Mouse (Mus musculus): ENCODE measurements at regions not wholly inside any gene's neighbourhood (a gene's known extent, or its start where the extent isn't known, plus 50 kb on each side); places are given as distances from the start of the nearest gene placed in this dataset.

DNA sequence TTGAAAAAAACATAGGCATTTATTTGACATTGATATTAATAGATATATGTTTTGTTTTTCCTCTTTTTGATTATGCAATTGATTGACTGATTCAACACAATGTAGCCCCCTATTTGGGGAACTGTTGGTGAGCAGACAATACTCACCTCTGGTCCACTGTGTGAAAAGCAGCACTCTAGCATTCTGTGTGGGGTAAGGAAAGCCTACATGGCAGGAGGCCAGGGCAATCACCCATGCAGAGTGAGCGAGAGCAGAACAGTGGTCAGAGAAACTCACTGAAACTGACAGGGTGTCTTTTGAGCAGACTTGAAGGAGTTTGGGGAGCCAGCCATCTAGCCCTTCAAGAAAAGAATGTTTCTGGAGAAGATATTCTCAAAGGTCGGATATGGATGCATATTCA, 73.2 kb upstream of the Azi2 start:
- H3K4me1 ChIP-seq: no peaks in the 10 kb centered on the region
- H3K36me3 ChIP-seq: no peaks in the 10 kb centered on the region
- WGBS: 78% methylated on average over 2 of the region's 2 CpGs
- no peak overlapping the region for H3K27ac ChIP-seq
- no peak overlapping the region for H3K4me2 ChIP-seq (replicated peaks)
- ATAC-seq (ENCODE audit: low FRiP score, low read depth): no peak
- H3K4me3 ChIP-seq: no peak overlapping the region
- no peak overlapping the region for H3K9ac ChIP-seq
- H3K27me3 ChIP-seq: no peaks in the 10 kb centered on the region
- H3K9me3 ChIP-seq: no peaks in the 10 kb centered on the region

- ATAC-seq (ENCODE audit: low FRiP score, low read depth): no peak
- H3K9me3 ChIP-seq: no peaks in the 10 kb centered on the region
- H3K27ac ChIP-seq: no peak overlapping the region
- no peak overlapping the region for H3K4me3 ChIP-seq
- WGBS: 54% methylated on average over 10 of the region's 10 CpGs
- H3K4me2 ChIP-seq (replicated peaks): no peak overlapping the region
- H3K4me1 ChIP-seq: no peaks in the 10 kb centered on the region
- H3K27me3 ChIP-seq: no peaks in the 10 kb centered on the region
- no peak overlapping the region for H3K9ac ChIP-seq
- H3K36me3 ChIP-seq: no peaks in the 10 kb centered on the region
Observed at GRCm38 (mm10) chr9:117966326-117966989, 73.8 kb upstream of the Azi2 start.

GRCm38 (mm10) chr9:117962088-117963030, 77.9 kb upstream of the Azi2 start:
- H3K27me3 ChIP-seq: no peaks in the 10 kb centered on the region
- H3K27ac ChIP-seq: no peak overlapping the region
- H3K4me1 ChIP-seq: no peaks in the 10 kb centered on the region
- H3K36me3 ChIP-seq: no peaks in the 10 kb centered on the region
- no peak overlapping the region for H3K9ac ChIP-seq
- H3K4me3 ChIP-seq: no peak overlapping the region
- no peaks in the 10 kb centered on the region for H3K9me3 ChIP-seq
- no peak overlapping the region for H3K4me2 ChIP-seq (replicated peaks)
- ATAC-seq (ENCODE audit: low FRiP score, low read depth): no peak
- WGBS: 73% methylated on average over 9 of the region's 9 CpGs

GRCm38 (mm10) chr9:117959845-117960244, 80.5 kb upstream of the Azi2 start:
- Histone ChIP-seq H3K4me3 (no peak overlapping the region), H3K36me3 (no peaks in the 10 kb centered on the region), H3K9ac (no peak overlapping the region), H3K9me3 (no peaks in the 10 kb centered on the region), H3K4me1 (no peaks in the 10 kb centered on the region), H3K4me2 (replicated peaks) (no peak overlapping the region), H3K27me3 (no peaks in the 10 kb centered on the region), H3K27ac (no peak overlapping the region)
- ATAC-seq (ENCODE audit: low FRiP score, low read depth): no peak
- 81% methylated on average over 2 of the region's 2 CpGs for WGBS

GRCm38 (mm10) chr9:117957195-117957594, 83.1 kb upstream of the Azi2 start:
- ATAC-seq (ENCODE audit: low FRiP score, low read depth): no peak
- H3K27ac ChIP-seq: no peak overlapping the region
- no peaks in the 10 kb centered on the region for H3K9me3 ChIP-seq
- no peaks in the 10 kb centered on the region for H3K36me3 ChIP-seq
- H3K4me3 ChIP-seq: no peak overlapping the region
- no peak overlapping the region for H3K4me2 ChIP-seq (replicated peaks)
- WGBS: 74% methylated on average over 2 of the region's 2 CpGs
- H3K27me3 ChIP-seq: no peaks in the 10 kb centered on the region
- H3K9ac ChIP-seq: no peak overlapping the region
- no peaks in the 10 kb centered on the region for H3K4me1 ChIP-seq

DNA sequence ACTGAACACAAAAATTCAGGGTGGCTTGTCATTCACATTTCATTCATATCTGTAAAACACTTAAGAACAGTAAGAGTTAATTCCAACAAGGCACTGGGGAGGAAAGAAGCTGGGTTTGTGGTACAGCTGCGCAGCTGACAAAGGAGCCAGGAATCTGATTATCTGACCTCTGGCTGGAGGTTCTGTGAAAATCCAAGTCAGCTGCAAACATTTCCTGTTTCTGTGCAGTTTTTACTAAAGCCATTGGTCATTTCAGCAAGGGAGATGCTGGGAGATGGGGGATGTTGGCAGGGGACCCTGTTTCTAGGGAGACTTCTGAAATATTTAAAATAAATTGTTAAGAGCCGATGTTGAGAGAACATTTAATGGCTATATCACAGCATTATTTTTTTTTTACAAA, 83.6 kb upstream of the Azi2 start:
- Histone ChIP-seq H3K9ac (no peak overlapping the region), H3K27me3 (no peaks in the 10 kb centered on the region), H3K27ac (no peak overlapping the region), H3K9me3 (no peaks in the 10 kb centered on the region), H3K4me2 (replicated peaks) (no peak overlapping the region), H3K4me3 (no peak overlapping the region), H3K36me3 (no peaks in the 10 kb centered on the region), H3K4me1 (no peaks in the 10 kb centered on the region)
- no peak for ATAC-seq (ENCODE audit: low FRiP score, low read depth)
- 37% methylated on average over 2 of the region's 2 CpGs for whole genome bisulfite sequencing

DNA sequence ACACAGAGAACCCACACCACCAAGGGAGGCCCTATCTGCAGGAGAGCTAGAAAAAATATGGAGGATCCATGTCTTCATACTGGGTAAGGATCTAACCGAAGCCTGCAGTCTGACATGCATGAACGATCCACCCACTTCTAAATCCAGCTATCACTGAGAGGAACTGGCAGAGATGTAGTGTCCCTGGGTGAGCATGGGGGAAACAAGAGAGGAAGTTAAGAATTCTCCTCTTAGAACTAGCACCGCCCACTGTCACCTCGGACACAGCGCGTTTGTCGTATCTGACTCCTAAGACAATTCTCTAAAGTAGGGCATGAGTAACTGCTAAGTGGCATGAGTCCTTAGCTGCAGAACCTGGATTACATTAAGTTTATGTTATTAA, 112.8 kb upstream of the Azi2 start:
- Histone ChIP-seq H3K4me3 (no peak overlapping the region), H3K4me1 (peaks cover 6% of the 10 kb centered on the region; the same call in 1 of the 2 replicates), H3K27ac (no peak overlapping the region), H3K36me3 (no peaks in the 10 kb centered on the region), H3K9ac (no peak overlapping the region), H3K9me3 (no peaks in the 10 kb centered on the region), H3K4me2 (replicated peaks) (no peak overlapping the region), H3K27me3 (no peaks in the 10 kb centered on the region)
- 85% methylated on average over 7 of the region's 7 CpGs for WGBS
- no peak for ATAC-seq (ENCODE audit: low FRiP score, low read depth)

GRCm38 (mm10) chr9:117926700-117927465, 113.4 kb upstream of the Azi2 start:
- H3K9ac ChIP-seq: no peak overlapping the region
- no peaks in the 10 kb centered on the region for H3K36me3 ChIP-seq
- no peak overlapping the region for H3K4me3 ChIP-seq
- 58% methylated on average over 5 of the region's 5 CpGs for WGBS
- no peaks in the 10 kb centered on the region for H3K27me3 ChIP-seq
- ATAC-seq (ENCODE audit: low FRiP score, low read depth): no peak
- H3K4me2 ChIP-seq (replicated peaks): no peak overlapping the region
- H3K27ac ChIP-seq: no peak overlapping the region
- H3K9me3 ChIP-seq: no peaks in the 10 kb centered on the region
- H3K4me1 ChIP-seq: peaks cover 6% of the 10 kb centered on the region; the same call in 1 of the 2 replicates

DNA sequence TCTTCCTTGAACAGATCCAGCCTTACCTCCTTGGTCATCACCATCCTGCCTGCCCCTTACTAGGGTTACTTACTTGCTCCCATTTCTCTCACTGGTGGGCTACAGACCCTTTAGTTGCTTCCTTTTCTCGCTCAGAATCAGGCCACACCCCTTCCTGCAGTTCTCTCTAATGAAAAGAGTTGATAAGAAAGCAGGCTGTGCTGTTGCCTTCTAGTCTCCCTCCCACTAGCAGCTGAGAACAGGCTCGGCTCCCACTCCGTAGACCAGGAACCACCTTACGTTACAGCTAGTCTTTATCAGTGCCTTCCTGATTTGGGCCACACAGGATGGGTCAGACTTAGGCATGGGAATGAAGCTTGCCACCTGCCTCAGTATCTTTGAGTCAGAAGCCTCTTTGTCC, 117.3 kb upstream of the Azi2 start:
- no peak for ATAC-seq (ENCODE audit: low FRiP score, low read depth)
- peaks cover 6% of the 10 kb centered on the region; the same call in 1 of the 2 replicates for H3K4me1 ChIP-seq
- H3K9ac ChIP-seq: no peak overlapping the region
- 52% methylated on average over 4 of the region's 4 CpGs for WGBS
- no peaks in the 10 kb centered on the region for H3K27me3 ChIP-seq
- H3K27ac ChIP-seq: no peak overlapping the region
- no peak overlapping the region for H3K4me2 ChIP-seq (replicated peaks)
- H3K36me3 ChIP-seq: no peaks in the 10 kb centered on the region
- H3K4me3 ChIP-seq: no peak overlapping the region
- H3K9me3 ChIP-seq: no peaks in the 10 kb centered on the region

DNA sequence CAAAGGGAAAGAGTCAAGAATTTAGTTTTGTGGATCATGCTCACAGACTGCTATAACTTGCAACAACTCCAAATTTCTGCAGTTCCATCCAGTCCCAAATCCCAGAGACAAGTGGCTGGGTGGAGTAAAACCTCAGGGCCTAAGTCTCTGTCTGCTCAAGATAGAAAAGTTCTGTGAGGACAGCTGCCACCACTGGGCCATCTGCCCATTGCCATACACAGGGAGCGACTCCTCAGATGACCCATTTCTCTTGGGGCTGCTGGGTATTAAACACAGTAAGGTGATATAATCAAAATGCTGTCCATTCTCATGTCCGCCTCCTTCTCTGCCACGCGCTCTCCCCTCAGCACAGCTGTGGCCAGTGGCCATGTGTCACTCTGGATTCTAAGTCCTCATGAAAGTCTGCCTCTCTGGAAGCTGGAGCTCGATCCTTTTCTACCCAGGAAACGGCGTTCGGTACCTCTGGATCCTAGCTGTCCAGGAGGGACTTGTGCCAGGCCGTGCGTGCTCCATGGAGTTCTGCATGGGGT, 132.3 kb upstream of the Azi2 start:
- no peak overlapping the region for H3K4me3 ChIP-seq
- H3K4me1 ChIP-seq: no peaks in the 10 kb centered on the region
- H3K27ac ChIP-seq: no peak overlapping the region
- no peaks in the 10 kb centered on the region for H3K9me3 ChIP-seq
- no peak for ATAC-seq (ENCODE audit: low FRiP score, low read depth)
- H3K36me3 ChIP-seq: no peaks in the 10 kb centered on the region; the same call in 1 of the 2 replicates
- H3K4me2 ChIP-seq (replicated peaks): no peak overlapping the region
- H3K9ac ChIP-seq: no peak overlapping the region
- WGBS: 90% methylated on average over 10 of the region's 10 CpGs
- H3K27me3 ChIP-seq: no peaks in the 10 kb centered on the region

- Histone ChIP-seq H3K27me3 (no peaks in the 10 kb centered on the region), H3K4me3 (no peak overlapping the region), H3K4me2 (replicated peaks) (no peak overlapping the region), H3K36me3 (no peaks in the 10 kb centered on the region; the same call in 1 of the 2 replicates), H3K9me3 (no peaks in the 10 kb centered on the region), H3K27ac (no peak overlapping the region), H3K9ac (no peak overlapping the region), H3K4me1 (no peaks in the 10 kb centered on the region)
- 80% methylated on average over 10 of the region's 10 CpGs for WGBS
- no peak for ATAC-seq (ENCODE audit: low FRiP score, low read depth)
Observed at GRCm38 (mm10) chr9:117905045-117905747, 135.1 kb upstream of the Azi2 start.
